Mouse (Mus musculus) neural tube, embryonic 11.5 days (tissue): Measurements from ENCODE around the gene 9430038I01Rik. TPM values are rescaled to one million over a fixed set of nuclear protein-coding genes. Genes with fewer than 3 reads are reported as not detected.

Experiments
- ATAC-seq: fragments of 200-750 bp; cut with Nextera tagmentation; 2 replicates; pipeline ENCODE4 v1.8.0; 2017; ENCODE audit warnings: moderate number of reproducible peaks, mild to moderate bottlenecking, moderate TSS enrichment, moderate library complexity; ENCODE audit not compliant: insufficient read depth, low FRiP score, low TSS enrichment
- DNase-seq: peaks from one replicate; pipeline ENCODE4 v3.0.0-alpha.2; 2015; ENCODE audit warnings: low spot score
- H3K27ac ChIP-seq: fragments of 300-500 bp; sonication (generic); 2 replicates; pipeline ENCODE4 v1.5.1; 2014; ENCODE audit warnings: low read depth, mild to moderate bottlenecking, low read length
- H3K27me3 ChIP-seq: fragments of 300-500 bp; sonication (generic); 2 replicates; pipeline ENCODE4 v1.6.1; 2014; ENCODE audit warnings: mild to moderate bottlenecking, low read length, mixed read lengths; ENCODE audit not compliant: control insufficient read depth, insufficient read depth
- H3K36me3 ChIP-seq: fragments of 300-500 bp; sonication (generic); 2 replicates; pipeline ENCODE4 v1.6.1; 2014; ENCODE audit warnings: mild to moderate bottlenecking, low read length, moderate library complexity, mixed read lengths; ENCODE audit not compliant: control insufficient read depth, insufficient read depth
- H3K4me1 ChIP-seq: fragments of 300-500 bp; sonication (generic); 2 replicates; pipeline ENCODE4 v1.6.1; 2014; ENCODE audit warnings: low read length, mixed read lengths; ENCODE audit not compliant: control insufficient read depth, insufficient read depth
- H3K4me2 ChIP-seq: fragments of 300-500 bp; sonication (generic); 2 replicates; pipeline ENCODE4 v1.6.1; 2014; ENCODE audit warnings: low read depth, mild to moderate bottlenecking, moderate library complexity
- H3K4me3 ChIP-seq: fragments of 300-500 bp; sonication (generic); 2 replicates; pipeline ENCODE4 v1.5.1; 2014; ENCODE audit warnings: low read depth, low read length
- H3K9ac ChIP-seq: fragments of 300-500 bp; sonication (generic); 2 replicates; pipeline ENCODE4 v1.6.1; 2014; ENCODE audit warnings: mild to moderate bottlenecking, low read length
- H3K9me3 ChIP-seq: fragments of 300-500 bp; sonication (generic); 2 replicates; pipeline ENCODE4 v1.6.1; 2016; ENCODE audit warnings: low read length; ENCODE audit not compliant: control insufficient read depth
- WGBS: fragments of 180-500 bp; shearing (Covaris S2); extraction: QIAGEN DNeasy Blood & Tissue Kit; methylation state at CpG from one replicate; pipeline ENCODE4 v1.1.7; 2014; 5-methylcytosine and 5-hydroxymethylcytosine counted together
- polyA plus RNA-seq: library from polyadenylated mRNA; unstranded; fragments of >200 nt; fragmentation: Nextera tagmentation; extraction: Ambion mirVana; gene quantifications from 2 replicates; pipeline ENCODE4 v1.2.1, GENCODE M21; 2014

The 9430038I01Rik gene
- polyA plus RNA-seq, 1 experiment from 2014 or later, result 17.4 TPM

DNA sequence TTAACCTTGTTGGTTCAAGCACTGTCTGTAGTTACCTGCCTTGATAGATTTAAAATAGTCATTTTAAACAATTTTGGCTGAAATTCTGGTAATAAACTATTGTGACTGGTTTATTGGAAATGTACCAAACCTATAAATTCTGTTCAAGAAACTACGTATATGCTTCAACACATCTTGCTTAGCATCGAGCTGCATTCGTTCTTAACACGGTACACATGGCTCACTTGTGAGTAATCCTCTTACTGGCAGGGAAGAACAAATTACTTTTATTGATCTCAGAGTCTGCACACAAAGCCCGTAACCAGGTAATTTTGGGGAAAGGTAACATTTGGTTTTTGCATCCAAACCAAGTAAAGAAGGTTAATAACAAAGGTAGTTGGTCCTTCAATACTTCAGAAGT, 22.7 kb downstream of the 9430038I01Rik start:
- Histone ChIP-seq H3K4me2 (no peak overlapping the region), H3K9ac (no peak overlapping the region), H3K27me3 (no peaks in the 10 kb centered on the region), H3K4me1 (no peaks in the 10 kb centered on the region), H3K9me3 (no peaks in the 10 kb centered on the region), H3K4me3 (no peak overlapping the region), H3K27ac (no peak overlapping the region), H3K36me3 (no peaks in the 10 kb centered on the region)
- ATAC-seq, result no peak
- WGBS, result 91% methylated on average over 5 of the region's 5 CpGs
- DNase-seq, result no peak

DNA sequence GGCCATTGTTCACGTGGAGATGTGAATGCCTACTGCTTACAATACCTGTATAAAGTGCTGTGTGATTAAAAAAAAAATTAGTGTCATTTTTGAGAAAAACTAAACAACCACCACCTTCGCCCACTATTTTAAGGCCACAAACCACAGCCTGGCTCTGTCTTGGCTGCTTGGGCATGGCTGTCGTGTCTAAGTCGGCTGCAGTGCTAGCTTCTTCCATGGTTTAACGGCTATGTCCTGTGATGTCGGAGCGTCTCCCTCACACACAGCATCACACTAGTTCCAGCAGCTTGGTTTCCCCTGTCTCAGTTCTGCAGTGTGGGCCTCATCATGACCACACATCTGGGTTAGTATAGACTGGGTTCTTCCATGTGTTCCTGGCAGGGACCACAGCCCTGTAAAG, 35.6 kb downstream of the 9430038I01Rik start:
- no peaks in the 10 kb centered on the region for H3K27me3 ChIP-seq
- ATAC-seq (no peak), DNase-seq (no peak)
- H3K27ac ChIP-seq, result no peak overlapping the region
- H3K4me2 ChIP-seq, result no peak overlapping the region
- 94% methylated on average over 7 of the region's 7 CpGs for WGBS
- no peaks in the 10 kb centered on the region for H3K9me3 ChIP-seq
- no peak overlapping the region for H3K9ac ChIP-seq
- no peaks in the 10 kb centered on the region for H3K36me3 ChIP-seq
- H3K4me1 ChIP-seq, result no peaks in the 10 kb centered on the region
- H3K4me3 ChIP-seq, result no peak overlapping the region

DNA sequence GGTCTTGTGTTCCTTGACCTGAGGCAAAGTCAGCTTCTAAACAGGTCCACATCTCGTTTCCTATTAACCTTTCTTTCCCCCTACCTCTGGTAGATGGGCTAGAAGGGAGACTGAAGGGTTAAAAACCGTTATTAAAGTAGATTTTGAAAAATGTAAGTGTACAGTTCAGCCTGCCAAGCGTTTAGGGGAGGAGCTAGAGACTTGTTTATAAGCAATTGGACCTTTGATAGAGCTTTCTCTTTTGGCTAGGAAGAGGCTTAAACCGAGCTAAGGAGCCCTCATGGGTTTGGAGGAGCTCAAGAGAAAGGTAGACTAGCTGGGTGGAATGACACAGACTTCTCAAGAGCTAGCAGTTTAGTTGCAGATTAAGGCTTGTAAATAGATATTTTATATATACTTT, 38.8 kb downstream of the 9430038I01Rik start:
- H3K27me3 ChIP-seq, result no peaks in the 10 kb centered on the region
- no peak overlapping the region for H3K27ac ChIP-seq
- WGBS, result 78% methylated on average over 4 of the region's 4 CpGs
- no peak overlapping the region for H3K4me2 ChIP-seq
- ATAC-seq, result no peak
- H3K4me1 ChIP-seq, result no peaks in the 10 kb centered on the region
- no peak overlapping the region for H3K9ac ChIP-seq
- DNase-seq, result no peak
- H3K36me3 ChIP-seq, result no peaks in the 10 kb centered on the region
- no peaks in the 10 kb centered on the region for H3K9me3 ChIP-seq
- H3K4me3 ChIP-seq, result no peak overlapping the region

DNA sequence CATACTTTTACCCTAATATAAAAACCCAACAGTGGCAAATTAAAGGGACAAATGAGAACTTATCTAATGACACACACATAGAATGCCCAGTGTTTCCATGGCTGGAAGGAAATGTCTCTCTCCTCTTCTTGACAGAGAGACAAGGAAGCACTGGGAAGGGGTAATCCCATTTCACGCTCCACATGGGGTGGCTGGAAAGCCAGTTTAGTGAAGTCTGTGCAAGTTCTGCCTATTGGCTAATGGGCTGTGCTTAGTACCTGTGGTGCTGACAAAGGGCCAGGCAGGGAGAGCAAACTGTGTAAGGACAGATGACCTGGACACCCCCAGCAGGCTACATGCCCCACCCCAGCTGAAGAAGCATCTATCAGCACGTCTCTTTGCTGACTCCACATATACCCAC, 40.4 kb downstream of the 9430038I01Rik start:
- DNase-seq (no peak), ATAC-seq (no peak)
- Histone ChIP-seq H3K4me3 (no peak overlapping the region), H3K36me3 (no peaks in the 10 kb centered on the region), H3K9me3 (no peaks in the 10 kb centered on the region), H3K9ac (no peak overlapping the region), H3K4me2 (no peak overlapping the region), H3K27me3 (no peaks in the 10 kb centered on the region), H3K4me1 (no peaks in the 10 kb centered on the region), H3K27ac (no peak overlapping the region)
- WGBS, result 73% methylated on average over 2 of the region's 2 CpGs

DNA sequence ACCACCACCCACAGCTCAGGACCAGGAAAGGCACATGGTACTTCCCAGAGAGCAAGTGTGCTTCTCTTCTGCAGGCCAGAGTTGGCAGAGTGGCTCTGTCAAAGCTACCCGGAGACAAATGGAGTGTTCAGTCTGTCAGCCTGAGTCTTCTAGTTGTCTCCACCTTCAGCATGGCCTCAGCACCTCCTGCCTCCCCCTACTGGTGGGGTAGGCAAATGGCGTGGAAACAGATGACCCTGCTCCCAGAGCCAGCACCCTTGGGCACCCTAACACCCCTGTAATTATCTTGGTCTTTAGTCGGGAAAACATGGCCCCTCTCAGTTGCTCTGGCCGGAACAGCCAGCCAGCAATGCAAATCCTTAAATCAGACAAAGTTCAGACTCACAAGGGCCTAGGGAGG, 43.8 kb downstream of the 9430038I01Rik start:
- WGBS, result 82% methylated on average over 4 of the region's 4 CpGs

DNA sequence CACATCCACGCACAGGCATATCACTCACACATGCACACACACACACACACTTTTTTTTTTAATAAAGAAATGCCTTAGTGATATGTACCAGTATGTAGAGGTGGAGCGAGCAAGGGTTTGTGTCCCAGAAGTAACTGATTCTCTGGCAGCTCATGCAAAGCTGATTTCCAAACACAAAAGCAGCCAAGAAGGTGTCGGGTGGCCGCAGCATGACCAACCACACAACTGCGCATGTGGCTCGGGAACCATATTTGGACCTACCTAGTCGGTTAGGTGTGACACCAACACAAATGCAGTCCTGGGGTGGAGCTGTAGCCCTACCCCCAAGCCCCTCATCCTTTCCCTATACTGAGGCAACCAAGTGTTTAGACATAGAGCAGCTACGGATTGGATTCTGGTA, 45.5 kb downstream of the 9430038I01Rik start:
- no peak overlapping the region for H3K27ac ChIP-seq
- H3K9me3 ChIP-seq, result no peaks in the 10 kb centered on the region
- H3K9ac ChIP-seq, result no peak overlapping the region
- no peaks in the 10 kb centered on the region for H3K27me3 ChIP-seq
- DNase-seq (no peak), ATAC-seq (no peak)
- no peak overlapping the region for H3K4me2 ChIP-seq
- no peak overlapping the region for H3K4me3 ChIP-seq
- WGBS, result 94% methylated on average over 8 of the region's 8 CpGs
- no peaks in the 10 kb centered on the region for H3K4me1 ChIP-seq
- no peaks in the 10 kb centered on the region for H3K36me3 ChIP-seq

More for the DNA sequence above, 43.8 kb downstream of the 9430038I01Rik start:
- Histone ChIP-seq H3K4me1 (no peaks in the 10 kb centered on the region), H3K27me3 (no peaks in the 10 kb centered on the region), H3K9me3 (no peaks in the 10 kb centered on the region), H3K27ac (no peak overlapping the region), H3K4me3 (no peak overlapping the region), H3K36me3 (no peaks in the 10 kb centered on the region), H3K9ac (no peak overlapping the region), H3K4me2 (no peak overlapping the region)
- ATAC-seq (no peak), DNase-seq (no peak)

DNA sequence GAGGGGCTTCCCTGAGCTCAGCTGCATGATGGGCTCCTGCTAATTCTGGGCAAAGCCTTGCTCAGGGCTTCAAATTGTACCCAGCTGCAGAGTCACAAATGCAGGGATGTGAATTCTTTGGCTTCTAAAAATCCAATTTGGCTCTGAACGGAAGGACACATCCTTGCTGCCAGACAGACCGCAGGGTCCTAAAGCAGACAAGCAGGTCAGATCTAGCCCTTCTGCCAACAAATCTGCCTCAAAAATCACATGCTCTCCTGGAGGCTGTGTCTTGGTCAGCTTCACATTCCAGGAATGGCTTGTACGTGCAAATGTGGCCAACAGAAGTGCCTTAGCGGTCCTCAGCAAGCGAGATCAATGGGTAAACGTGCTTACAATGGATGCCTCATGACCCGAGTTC, 46.0 kb downstream of the 9430038I01Rik start:
- Histone ChIP-seq H3K4me1 (no peaks in the 10 kb centered on the region), H3K27me3 (no peaks in the 10 kb centered on the region), H3K36me3 (no peaks in the 10 kb centered on the region), H3K9me3 (no peaks in the 10 kb centered on the region), H3K9ac (no peak overlapping the region), H3K27ac (no peak overlapping the region), H3K4me2 (no peak overlapping the region), H3K4me3 (no peak overlapping the region)
- ATAC-seq, result no peak
- WGBS, result 77% methylated on average over 7 of the region's 7 CpGs
- no peak for DNase-seq

DNA sequence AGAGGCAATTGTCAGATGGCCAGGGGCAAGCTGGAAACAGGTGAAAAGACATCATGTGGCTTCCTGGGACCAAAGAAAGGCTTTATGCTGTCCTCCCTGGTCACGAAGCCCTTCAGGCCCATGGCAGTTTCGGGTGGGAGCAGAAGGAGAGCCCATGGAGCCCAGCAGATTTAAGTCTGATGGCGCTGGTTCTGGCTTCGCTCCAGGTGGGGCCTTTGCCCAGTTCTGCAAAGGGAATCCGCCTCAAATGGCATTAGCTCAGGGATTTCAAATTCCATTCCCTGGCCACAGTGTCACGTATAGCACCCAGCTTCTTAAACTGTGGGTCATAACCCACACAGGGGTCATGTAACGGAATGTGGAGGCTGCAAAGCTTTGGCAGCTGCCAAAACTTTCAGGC, 63.7 kb downstream of the 9430038I01Rik start:
- H3K4me2 ChIP-seq, result no peak overlapping the region
- H3K27ac ChIP-seq, result no peak overlapping the region
- no peaks in the 10 kb centered on the region for H3K4me1 ChIP-seq
- WGBS, result 75% methylated on average over 7 of the region's 7 CpGs
- H3K36me3 ChIP-seq, result no peaks in the 10 kb centered on the region
- no peak for DNase-seq
- ATAC-seq, result no peak
- H3K4me3 ChIP-seq, result no peak overlapping the region
- no peak overlapping the region for H3K9ac ChIP-seq
- no peaks in the 10 kb centered on the region for H3K9me3 ChIP-seq
- no peaks in the 10 kb centered on the region for H3K27me3 ChIP-seq

DNA sequence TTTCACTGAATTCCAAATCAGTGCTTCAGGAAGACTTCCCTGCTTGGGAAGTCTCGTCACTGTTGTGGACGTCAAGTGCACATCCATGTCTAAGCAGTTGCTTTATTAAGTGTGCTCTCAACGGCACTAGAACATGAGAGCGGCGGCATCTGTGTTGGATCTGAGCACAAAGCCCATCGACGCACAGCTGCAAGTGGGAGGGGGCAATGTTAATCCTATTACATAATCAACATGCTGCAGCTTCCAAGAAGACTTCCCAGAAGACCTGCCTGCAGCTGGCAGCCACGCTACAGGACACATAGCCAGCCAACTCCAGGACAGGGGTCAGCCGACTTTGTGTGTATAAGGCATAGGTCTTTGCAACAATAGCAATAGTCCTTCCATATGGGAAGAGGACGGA, 64.5 kb downstream of the 9430038I01Rik start:
- Histone ChIP-seq H3K9ac (no peak overlapping the region), H3K9me3 (no peaks in the 10 kb centered on the region), H3K27me3 (no peaks in the 10 kb centered on the region), H3K4me3 (no peak overlapping the region), H3K4me1 (no peaks in the 10 kb centered on the region), H3K27ac (no peak overlapping the region), H3K4me2 (no peak overlapping the region), H3K36me3 (no peaks in the 10 kb centered on the region)
- DNase-seq, result no peak
- 80% methylated on average over 10 of the region's 10 CpGs for WGBS
- ATAC-seq, result no peak
